Mouse (Mus musculus) embryonic fibroblast, embryonic 13.5 days (primary cell): ENCODE measurements around the gene Gm20425. TPM values are rescaled to one million over a fixed set of nuclear protein-coding genes. Genes with fewer than 3 reads are reported as not detected.
"Not testable (repeated sequence)": the region's sequence is repeated elsewhere in the genome, so short reads cannot be mapped to it uniquely, and the experiment has no call there.

ENCODE experiments used
- H3K27ac ChIP-seq: 2 replicates; pipeline ENCODE4 v1.5.1; 2012; ENCODE audit warnings: low read length, control low read depth, inconsistent platforms; ENCODE audit not compliant: insufficient read depth
- H3K4me1 ChIP-seq: 2 replicates; pipeline ENCODE4 v1.6.1; 2011; ENCODE audit warnings: low read length; ENCODE audit not compliant: control insufficient read depth, insufficient read depth
- H3K4me3 ChIP-seq: 2 replicates; pipeline ENCODE4 v1.5.1; 2011; ENCODE audit warnings: mild to moderate bottlenecking, control low read depth, low read length; ENCODE audit not compliant: insufficient read depth
- CTCF ChIP-seq: IDR thresholded peaks from 2 replicates; pipeline ENCODE4 v1.5.1; 2011; ENCODE audit warnings: mild to moderate bottlenecking, control low read depth, low read length, moderate library complexity, borderline replicate concordance; ENCODE audit not compliant: insufficient read depth
- POLR2A ChIP-seq: IDR thresholded peaks from 2 replicates; pipeline ENCODE4 v1.6.1; 2011; ENCODE audit warnings: low read depth, mild to moderate bottlenecking, control low read depth, low read length, moderate library complexity
- polyA plus RNA-seq: library from polyadenylated mRNA; stranded (reverse); fragments of >200 nt; gene quantifications from 2 replicates; pipeline ENCODE4 v1.2.4, GENCODE M21; 2011; ENCODE audit warnings: low read depth; ENCODE audit not compliant: missing spikeins, insufficient read length

Gene Gm20425
- polyA plus RNA-seq, 1 experiment, result 1.4 TPM

GRCm38 (mm10) chr9:103168046-103168445 lies 62.1 kb downstream of the Gm20425 start:
- no peaks in the 10 kb centered on the region for H3K4me1 ChIP-seq
- H3K4me3 ChIP-seq, result no peak overlapping the region
- TF ChIP-seq CTCF, result no peak
- TF ChIP-seq POLR2A, result no peak
- H3K27ac ChIP-seq, result no peak overlapping the region

DNA sequence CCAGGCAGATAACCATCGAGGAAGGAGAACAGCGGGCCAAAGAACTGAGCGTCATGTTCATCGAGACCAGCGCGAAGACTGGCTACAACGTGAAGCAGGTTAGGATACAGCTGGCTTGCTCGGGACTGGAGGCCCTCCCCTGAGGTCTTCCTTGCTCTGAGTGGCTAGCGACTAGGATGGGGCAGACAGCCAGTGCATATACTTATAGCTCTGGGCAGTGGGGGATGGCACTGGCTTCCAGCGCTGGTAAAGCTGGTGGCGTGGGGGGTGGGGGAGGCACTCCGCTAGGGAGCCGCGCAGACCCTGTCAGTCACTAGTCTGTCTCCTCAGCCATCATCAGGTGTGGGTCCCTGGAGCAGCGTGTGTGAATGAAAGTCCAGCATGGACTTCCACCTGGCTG lies 66.3 kb downstream of the Gm20425 start:
- TF ChIP-seq CTCF (no peak), POLR2A (no peak)
- no peak overlapping the region for H3K4me3 ChIP-seq
- no peaks in the 10 kb centered on the region for H3K4me1 ChIP-seq
- H3K27ac ChIP-seq, result no peak overlapping the region

- H3K27ac ChIP-seq, H3K4me3 ChIP-seq, H3K4me1 ChIP-seq: not testable (repeated sequence)
Observed at GRCm38 (mm10) chr9:103155158-103155557, 74.9 kb downstream of the Gm20425 start.

DNA sequence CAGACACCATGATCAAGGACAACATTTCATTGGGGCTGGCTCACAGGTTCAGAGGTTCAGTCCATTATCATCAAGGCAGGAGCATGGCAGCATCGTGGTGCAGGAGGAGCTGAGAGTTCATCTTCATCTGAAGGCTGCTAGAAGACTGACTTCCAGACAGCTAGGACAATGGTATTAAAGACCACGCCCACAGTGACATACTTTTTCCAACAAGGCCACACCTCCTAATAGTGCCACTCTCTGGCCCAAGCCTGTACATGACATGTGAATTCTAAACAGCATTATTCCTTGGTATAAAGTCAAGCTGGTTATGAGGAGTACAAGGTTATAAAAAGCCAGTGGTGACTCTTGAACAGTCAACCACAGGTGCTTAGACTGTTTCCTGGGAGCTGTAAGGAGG lies 75.5 kb downstream of the Gm20425 start:
- Histone ChIP-seq H3K4me3 (no peak overlapping the region), H3K4me1 (no peaks in the 10 kb centered on the region), H3K27ac (no peak overlapping the region)
- TF ChIP-seq POLR2A, result no peak
- no peak for TF ChIP-seq CTCF

DNA sequence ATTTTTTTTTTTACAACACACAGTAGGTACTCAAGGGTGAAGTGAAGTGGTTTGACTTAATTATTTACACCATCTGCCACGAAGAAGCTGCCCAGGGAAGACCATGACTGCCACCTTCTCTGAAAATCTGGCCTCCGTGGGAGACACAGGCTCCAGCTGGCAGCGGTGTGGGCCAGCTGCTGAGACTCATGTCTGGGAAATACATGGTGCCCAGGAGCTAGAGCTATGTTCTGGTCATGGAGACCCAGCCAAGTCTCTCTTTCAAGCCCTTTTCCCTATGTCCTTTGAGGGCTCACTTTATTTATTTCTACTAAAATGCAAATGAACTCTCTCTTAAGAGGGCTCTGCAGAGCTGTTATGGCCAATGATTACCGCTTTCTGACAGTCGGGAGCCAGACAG lies 76.8 kb downstream of the Gm20425 start:
- no peak overlapping the region for H3K27ac ChIP-seq
- H3K4me1 ChIP-seq, result no peaks in the 10 kb centered on the region
- no peak overlapping the region for H3K4me3 ChIP-seq
- TF ChIP-seq CTCF (no peak), POLR2A (no peak)

DNA sequence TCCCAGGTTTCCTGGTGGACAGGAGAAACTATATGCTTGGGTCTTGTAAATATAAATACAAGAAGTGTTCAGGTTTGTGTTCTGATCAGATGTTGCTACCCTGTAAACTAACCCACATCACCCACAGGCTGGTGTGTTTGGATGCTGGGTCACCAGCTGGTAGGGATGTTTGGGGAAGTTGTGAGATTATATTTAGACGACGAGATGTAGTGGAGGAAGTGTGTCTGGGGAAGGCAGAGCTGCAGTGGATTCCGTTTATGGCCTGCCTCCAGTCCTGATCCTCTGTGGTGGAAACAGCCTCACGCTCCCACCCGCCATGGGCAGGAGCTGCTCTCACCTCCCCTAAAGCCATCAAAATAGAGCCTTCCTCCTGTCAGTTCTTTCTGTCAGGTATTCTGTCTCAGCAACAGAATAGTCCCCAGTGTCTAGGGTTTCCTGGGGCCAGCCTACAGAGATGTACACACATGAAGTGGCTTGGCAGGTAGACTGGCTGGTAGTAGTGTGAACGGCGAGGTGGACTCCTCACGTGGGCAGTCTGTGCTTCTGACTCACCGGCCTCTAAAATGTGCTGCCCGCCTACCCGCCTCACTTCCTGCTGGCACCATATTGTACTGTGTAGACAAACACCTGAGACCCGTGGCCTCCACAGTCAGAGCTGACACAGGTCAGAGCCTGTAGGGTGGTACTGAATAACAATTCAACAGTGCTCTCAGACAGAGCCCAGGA lies 80.9 kb downstream of the Gm20425 start:
- Histone ChIP-seq H3K4me1 (no peaks in the 10 kb centered on the region), H3K4me3 (no peak overlapping the region), H3K27ac (no peak overlapping the region)
- TF ChIP-seq CTCF (no peak), POLR2A (no peak)

DNA sequence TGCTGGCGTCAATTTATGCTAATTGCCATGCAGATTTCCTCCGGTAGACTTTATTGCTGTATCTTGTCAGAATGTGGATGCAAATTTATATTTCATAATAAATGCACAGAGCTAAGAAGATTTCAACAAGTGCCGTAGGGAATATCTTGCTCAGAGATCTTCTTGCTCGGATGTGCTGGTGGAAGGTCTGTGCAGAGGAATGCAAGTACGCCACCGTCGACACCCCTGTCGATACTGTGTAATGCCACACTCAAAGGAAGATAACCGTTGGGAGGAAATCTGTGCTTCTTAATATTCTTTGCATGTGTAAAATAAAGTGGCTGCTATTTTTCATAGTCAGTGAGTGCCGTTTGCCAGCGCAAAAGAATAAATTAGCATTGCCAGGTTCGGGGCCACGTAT lies 83.0 kb downstream of the Gm20425 start:
- H3K4me3 ChIP-seq, result no peak overlapping the region
- no peak overlapping the region for H3K27ac ChIP-seq
- no peaks in the 10 kb centered on the region for H3K4me1 ChIP-seq
- TF ChIP-seq CTCF (no peak), POLR2A (no peak)

DNA sequence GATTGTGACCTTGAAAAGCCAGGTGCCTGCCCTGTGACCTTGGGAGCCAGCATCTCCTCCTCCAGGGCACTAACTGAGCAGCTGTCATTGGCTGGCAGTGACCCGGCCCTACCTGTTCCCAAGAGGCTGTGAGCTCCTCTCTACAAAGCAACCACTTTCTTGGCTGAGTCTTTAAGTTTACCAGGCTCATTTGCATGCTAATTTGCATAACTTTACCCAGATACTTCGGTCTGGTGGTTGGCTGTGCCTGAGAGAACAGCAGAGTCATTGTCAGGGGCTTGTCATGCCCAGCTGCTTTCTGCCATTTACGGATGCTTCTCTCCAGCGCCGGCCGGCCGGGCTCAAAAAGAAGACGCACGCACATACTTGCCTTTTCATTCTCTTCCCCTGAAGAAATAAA lies 83.4 kb downstream of the Gm20425 start:
- no peak for TF ChIP-seq POLR2A
- no peak for TF ChIP-seq CTCF
- H3K27ac ChIP-seq, result no peak overlapping the region
- no peaks in the 10 kb centered on the region for H3K4me1 ChIP-seq
- H3K4me3 ChIP-seq, result no peak overlapping the region

DNA sequence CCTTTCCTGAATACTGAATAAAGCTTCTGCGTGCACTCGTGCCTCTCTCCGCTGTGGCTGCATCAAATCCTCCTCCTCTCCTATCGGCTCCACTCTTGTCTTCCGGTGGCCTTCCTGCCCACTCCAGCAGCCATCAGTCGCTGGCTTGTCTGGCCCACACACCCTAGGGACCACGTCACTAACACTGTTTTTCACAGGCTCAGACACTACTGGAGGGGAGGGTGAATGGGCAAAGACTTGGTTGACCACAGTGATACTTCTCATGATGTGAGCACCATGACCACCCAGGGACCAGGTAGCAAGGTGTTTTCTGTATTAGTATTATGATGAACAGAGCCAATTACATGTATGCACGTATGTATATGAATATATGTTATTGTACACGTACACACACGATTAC lies 83.8 kb downstream of the Gm20425 start:
- TF ChIP-seq POLR2A, result no peak
- no peak for TF ChIP-seq CTCF
- Histone ChIP-seq H3K4me3 (no peak overlapping the region), H3K4me1 (no peaks in the 10 kb centered on the region), H3K27ac (no peak overlapping the region)

DNA sequence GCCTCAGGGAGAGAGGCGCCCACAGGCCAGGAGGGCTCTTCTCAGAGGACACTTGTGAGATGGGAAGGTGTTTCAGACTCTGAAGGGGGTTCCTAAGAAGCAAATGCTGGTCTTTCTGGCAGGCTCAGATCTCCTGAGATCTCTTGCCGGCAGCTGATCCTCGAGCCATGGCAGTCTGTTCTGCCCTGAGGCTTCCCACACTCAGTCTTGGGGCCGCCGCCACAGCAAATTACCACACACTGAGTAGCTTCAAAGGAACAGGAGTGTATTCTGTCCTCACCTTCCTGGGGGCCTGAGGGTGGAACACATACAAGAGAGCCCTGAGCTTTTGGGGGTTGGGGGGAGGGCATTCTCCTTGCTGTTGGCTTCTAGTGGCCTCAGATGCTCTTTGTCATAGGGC lies 84.8 kb downstream of the Gm20425 start:
- Histone ChIP-seq H3K4me1 (no peaks in the 10 kb centered on the region), H3K27ac (no peak overlapping the region), H3K4me3 (no peak overlapping the region)
- TF ChIP-seq POLR2A (no peak), CTCF (no peak)

GRCm38 (mm10) chr9:103143881-103144280 lies 86.2 kb downstream of the Gm20425 start:
- Histone ChIP-seq H3K4me1 (no peaks in the 10 kb centered on the region), H3K27ac (no peak overlapping the region), H3K4me3 (no peak overlapping the region)
- TF ChIP-seq CTCF (no peak), POLR2A (no peak)
